Mouse (Mus musculus): ENCODE measurements around the gene Gm45717. TPM values are rescaled to one million over a fixed set of nuclear protein-coding genes. Genes with fewer than 3 reads are reported as not detected.
A peak's percentile ranks its signal among the peaks of the same experiment; 100 is the strongest.

The Gm45717 gene
- polyA plus RNA-seq, 1 experiment from 2014 or later = not detected

- H3K9ac ChIP-seq (ENCODE audit: low read depth, low read length) = peak overlapping the region; percentile 73
- peaks cover 23% of the 10 kb centered on the region for H3K36me3 ChIP-seq (ENCODE audit: control insufficient read depth, insufficient read depth, low read length)
- no peak; the same call in 1 of the 2 replicates for ATAC-seq (ENCODE audit: low FRiP score, low TSS enrichment)
- 54% methylated on average over 9 of the region's 9 CpGs for WGBS
- H3K4me1 ChIP-seq (ENCODE audit: control insufficient read depth, insufficient read depth, low read length) = peaks cover 15% of the 10 kb centered on the region; the same call in 1 of the 2 replicates
- peak overlapping the region; percentile 71 for H3K4me2 ChIP-seq (replicated peaks; ENCODE audit: low read depth, low read length)
- H3K9me3 ChIP-seq (ENCODE audit: control insufficient read depth, low read length) = no peaks in the 10 kb centered on the region
- H3K4me3 ChIP-seq (ENCODE audit: low read length) = peak overlapping the region; percentile 46
- peak overlapping the region; percentile 86 for H3K27ac ChIP-seq (ENCODE audit: low read depth, low read length)
- no peaks in the 10 kb centered on the region for H3K27me3 ChIP-seq (ENCODE audit: control insufficient read depth, insufficient read depth, low read length)
These were observed 13.4 kb downstream of the Gm45717 start for GRCm38 (mm10) chr7:140942341-140942740.

DNA sequence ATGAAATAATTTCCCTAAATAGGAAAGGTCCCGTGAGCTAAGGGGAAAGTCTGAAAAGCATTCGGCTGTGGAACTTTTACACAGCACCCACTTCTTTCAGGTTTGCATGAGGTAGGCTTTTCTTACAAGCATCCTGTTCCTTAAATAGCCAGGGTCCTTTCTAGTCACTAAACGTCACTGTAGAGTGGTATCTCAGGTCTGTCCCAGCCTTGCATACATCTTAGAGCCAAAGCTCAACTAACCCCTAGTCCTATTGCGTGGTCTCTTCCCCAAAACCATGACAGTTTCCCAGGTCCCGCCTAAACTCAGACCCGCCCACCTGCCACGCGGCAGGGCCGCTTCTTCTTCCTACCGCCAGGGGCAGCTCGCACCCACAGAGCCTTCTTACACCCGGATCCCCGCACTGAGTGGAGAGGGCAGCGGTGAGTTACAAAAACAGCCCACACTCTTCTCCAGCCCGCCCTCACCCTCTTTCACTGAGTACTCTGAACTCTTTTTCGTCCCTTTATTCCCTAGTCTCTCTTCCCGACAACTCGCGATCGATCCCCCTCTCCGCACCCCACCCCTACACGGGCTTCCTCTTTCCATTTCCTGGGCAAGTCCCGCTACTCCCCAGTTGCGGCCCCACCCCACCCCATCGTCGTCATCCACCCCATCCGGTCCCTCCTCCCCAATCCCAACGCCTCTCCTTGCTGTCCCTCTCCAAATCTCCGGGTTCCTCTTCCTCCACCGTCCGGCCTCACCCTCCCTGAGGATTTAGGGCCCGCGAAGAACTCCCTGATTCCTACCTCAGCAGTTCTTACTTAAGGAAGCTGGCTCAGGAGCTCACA lies 14.3 kb downstream of the Gm45717 start, which contains the start of gene Pgghg:
Gene Pgghg (plus strand): TSS at position 170 of the 830 bp plus-strand sequence.
- ATAC-seq (ENCODE audit: low FRiP score, low TSS enrichment) = peak; percentile 88
- Histone ChIP-seq H3K4me3 (ENCODE audit: low read length) (peak within 1 kb of the TSS; percentile 46), H3K9ac (ENCODE audit: low read depth, low read length) (peak within 1 kb of the TSS; percentile 73), H3K4me2 (replicated peaks; ENCODE audit: low read depth, low read length) (peak within 1 kb of the TSS; percentile 71), H3K36me3 (ENCODE audit: control insufficient read depth, insufficient read depth, low read length) (peaks cover 16% of the 10 kb centered on the region), H3K9me3 (ENCODE audit: control insufficient read depth, low read length) (no peaks in the 10 kb centered on the region), H3K4me1 (ENCODE audit: control insufficient read depth, insufficient read depth, low read length) (peaks cover 15% of the 10 kb centered on the region; the same call in 1 of the 2 replicates), H3K27me3 (ENCODE audit: control insufficient read depth, insufficient read depth, low read length) (peaks cover 4% of the 10 kb centered on the region; the same call in 1 of the 2 replicates), H3K27ac (ENCODE audit: low read depth, low read length) (peak within 1 kb of the TSS; percentile 86)
- WGBS = 3% methylated on average over 33 of the region's 33 CpGs

DNA sequence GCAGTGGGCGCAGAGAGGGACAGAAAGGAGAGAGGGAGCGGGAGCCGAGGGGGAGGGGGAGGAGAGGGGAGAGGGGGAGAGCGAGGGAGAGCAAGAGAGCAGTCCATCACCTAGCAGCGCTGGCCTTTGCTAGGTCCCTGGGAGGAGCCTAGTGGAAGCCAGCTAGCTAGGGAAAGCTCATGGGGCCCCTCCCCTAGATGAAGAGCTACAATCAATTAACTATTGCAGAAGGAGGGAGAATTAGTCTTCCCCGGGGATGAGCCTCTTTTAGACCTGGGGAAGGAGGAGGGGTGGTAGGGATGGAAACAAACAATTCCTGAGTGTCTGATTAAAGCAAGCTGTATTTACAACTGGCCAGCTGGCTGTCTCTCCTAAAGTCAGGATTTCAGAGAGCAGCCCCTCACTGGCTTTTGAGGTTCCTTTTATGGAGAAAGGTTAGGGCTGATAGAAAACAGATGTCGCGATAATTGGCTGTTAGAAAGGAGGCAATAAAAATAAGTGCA lies 16.0 kb downstream of the Gm45717 start:
- no peaks in the 10 kb centered on the region for H3K9me3 ChIP-seq (ENCODE audit: control insufficient read depth, low read length)
- H3K9ac ChIP-seq (ENCODE audit: low read depth, low read length) = no peak overlapping the region
- peaks cover 13% of the 10 kb centered on the region for H3K27me3 ChIP-seq (ENCODE audit: control insufficient read depth, insufficient read depth, low read length)
- peak; percentile 52 for ATAC-seq (ENCODE audit: low FRiP score, low TSS enrichment)
- peaks cover 15% of the 10 kb centered on the region; the same call in 1 of the 2 replicates for H3K4me1 ChIP-seq (ENCODE audit: control insufficient read depth, insufficient read depth, low read length)
- 8% methylated on average over 7 of the region's 8 CpGs for WGBS
- H3K27ac ChIP-seq (ENCODE audit: low read depth, low read length) = peak overlapping the region; percentile 56; the same call in 1 of the 2 replicates
- no peak overlapping the region; the same call in 1 of the 2 replicates for H3K4me2 ChIP-seq (replicated peaks; ENCODE audit: low read depth, low read length)
- 0 out of 2 replicates have a peak, but pooled peaks cover under 1% of the 10 kb centered on the region for H3K36me3 ChIP-seq (ENCODE audit: control insufficient read depth, insufficient read depth, low read length)
- no peak overlapping the region for H3K4me3 ChIP-seq (ENCODE audit: low read length)

DNA sequence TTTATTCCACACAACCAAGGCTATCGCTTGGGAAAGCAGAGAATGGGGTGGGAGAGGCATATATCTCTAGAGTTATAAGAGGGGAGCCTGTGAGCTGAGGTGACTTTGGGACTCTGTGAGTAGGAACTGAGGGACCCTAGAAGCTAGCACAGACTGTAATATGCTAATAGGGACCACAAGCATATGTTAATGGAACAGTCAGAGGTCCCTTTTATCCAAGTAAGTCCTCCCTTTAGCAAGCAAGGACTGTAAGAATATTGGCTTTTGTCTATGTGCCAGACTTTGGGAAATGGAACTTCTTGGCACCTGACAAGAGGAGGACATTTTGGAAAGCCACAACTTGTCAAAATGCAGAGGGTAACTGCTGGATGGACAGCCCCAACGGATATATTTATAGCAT lies 16.8 kb downstream of the Gm45717 start:
- Histone ChIP-seq H3K36me3 (ENCODE audit: control insufficient read depth, insufficient read depth, low read length) (no peaks in the 10 kb centered on the region), H3K9me3 (ENCODE audit: control insufficient read depth, low read length) (no peaks in the 10 kb centered on the region), H3K27me3 (ENCODE audit: control insufficient read depth, insufficient read depth, low read length) (peaks cover 13% of the 10 kb centered on the region), H3K9ac (ENCODE audit: low read depth, low read length) (no peak overlapping the region), H3K4me3 (ENCODE audit: low read length) (no peak overlapping the region), H3K27ac (ENCODE audit: low read depth, low read length) (0 out of 2 replicates have a peak overlapping the region, but pooled peaks have one; percentile 56), H3K4me2 (replicated peaks; ENCODE audit: low read depth, low read length) (no peak overlapping the region), H3K4me1 (ENCODE audit: control insufficient read depth, insufficient read depth, low read length) (peaks cover 15% of the 10 kb centered on the region; the same call in 1 of the 2 replicates)
- no peak for ATAC-seq (ENCODE audit: low FRiP score, low TSS enrichment)
- WGBS = 38% methylated on average over 2 of the region's 2 CpGs

GRCm38 (mm10) chr7:140938436-140938835 lies 17.3 kb downstream of the Gm45717 start:
- H3K4me1 ChIP-seq (ENCODE audit: control insufficient read depth, insufficient read depth, low read length) = peaks cover 15% of the 10 kb centered on the region; the same call in 1 of the 2 replicates
- no peak overlapping the region for H3K9ac ChIP-seq (ENCODE audit: low read depth, low read length)
- no peak overlapping the region for H3K4me2 ChIP-seq (replicated peaks; ENCODE audit: low read depth, low read length)
- H3K4me3 ChIP-seq (ENCODE audit: low read length) = no peak overlapping the region
- peaks cover 13% of the 10 kb centered on the region for H3K27me3 ChIP-seq (ENCODE audit: control insufficient read depth, insufficient read depth, low read length)
- no peaks in the 10 kb centered on the region for H3K36me3 ChIP-seq (ENCODE audit: control insufficient read depth, insufficient read depth, low read length)
- no peak overlapping the region for H3K27ac ChIP-seq (ENCODE audit: low read depth, low read length)
- 52% methylated on average over 3 of the region's 3 CpGs for WGBS
- ATAC-seq (ENCODE audit: low FRiP score, low TSS enrichment) = no peak
- H3K9me3 ChIP-seq (ENCODE audit: control insufficient read depth, low read length) = no peaks in the 10 kb centered on the region

GRCm38 (mm10) chr7:140927181-140927580 lies 28.6 kb downstream of the Gm45717 start:
- H3K4me2 ChIP-seq (replicated peaks; ENCODE audit: low read depth, low read length) = no peak overlapping the region
- peaks cover 30% of the 10 kb centered on the region for H3K27me3 ChIP-seq (ENCODE audit: control insufficient read depth, insufficient read depth, low read length)
- H3K9ac ChIP-seq (ENCODE audit: low read depth, low read length) = no peak overlapping the region
- H3K27ac ChIP-seq (ENCODE audit: low read depth, low read length) = no peak overlapping the region
- H3K4me3 ChIP-seq (ENCODE audit: low read length) = no peak overlapping the region
- peaks cover 7% of the 10 kb centered on the region for H3K4me1 ChIP-seq (ENCODE audit: control insufficient read depth, insufficient read depth, low read length)
- WGBS = 91% methylated on average over 6 of the region's 6 CpGs
- H3K9me3 ChIP-seq (ENCODE audit: control insufficient read depth, low read length) = no peaks in the 10 kb centered on the region
- no peak for ATAC-seq (ENCODE audit: low FRiP score, low TSS enrichment)
- H3K36me3 ChIP-seq (ENCODE audit: control insufficient read depth, insufficient read depth, low read length) = no peaks in the 10 kb centered on the region

- 17% methylated on average over 30 of the region's 30 CpGs for WGBS
- no peak overlapping the region for H3K27ac ChIP-seq (ENCODE audit: low read depth, low read length)
These were observed 32.5 kb downstream of the Gm45717 start for GRCm38 (mm10) chr7:140923070-140923775.

DNA sequence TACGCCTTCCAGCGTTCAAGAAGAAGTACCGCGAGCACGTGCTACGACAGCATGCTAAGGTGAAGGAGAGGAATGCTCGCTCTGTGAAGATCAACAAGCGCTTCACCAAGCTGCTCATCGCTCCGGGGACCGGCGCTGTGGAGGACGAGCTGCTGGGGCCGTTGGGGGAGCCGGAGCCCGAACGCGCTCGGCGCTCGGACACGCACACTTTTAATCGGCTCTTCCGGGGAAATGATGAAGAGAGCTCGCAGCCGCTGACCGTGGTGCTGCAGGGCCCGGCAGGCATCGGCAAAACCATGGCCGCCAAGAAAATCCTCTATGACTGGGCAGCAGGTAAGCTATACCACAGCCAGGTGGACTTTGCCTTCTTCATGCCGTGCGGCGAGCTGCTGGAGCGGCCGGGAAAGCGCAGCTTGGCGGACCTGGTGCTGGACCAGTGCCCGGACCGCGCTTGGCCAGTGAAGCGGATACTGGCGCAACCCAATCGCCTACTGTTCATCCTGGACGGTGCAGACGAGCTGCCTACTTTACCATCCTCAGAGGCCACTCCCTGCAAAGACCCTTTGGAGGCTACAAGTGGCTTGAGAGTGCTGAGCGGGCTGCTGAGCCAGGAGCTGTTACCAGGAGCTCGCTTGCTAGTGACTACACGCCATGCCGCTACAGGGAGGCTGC lies 33.2 kb downstream of the Gm45717 start:
- Histone ChIP-seq H3K27me3 (ENCODE audit: control insufficient read depth, insufficient read depth, low read length) (peaks cover 51% of the 10 kb centered on the region), H3K27ac (ENCODE audit: low read depth, low read length) (no peak overlapping the region), H3K4me2 (replicated peaks; ENCODE audit: low read depth, low read length) (peak overlapping the region; percentile 58), H3K9ac (ENCODE audit: low read depth, low read length) (no peak overlapping the region), H3K36me3 (ENCODE audit: control insufficient read depth, insufficient read depth, low read length) (no peaks in the 10 kb centered on the region), H3K4me1 (ENCODE audit: control insufficient read depth, insufficient read depth, low read length) (peaks cover 10% of the 10 kb centered on the region), H3K9me3 (ENCODE audit: control insufficient read depth, low read length) (no peaks in the 10 kb centered on the region), H3K4me3 (ENCODE audit: low read length) (peak overlapping the region; percentile 35)
- ATAC-seq (ENCODE audit: low FRiP score, low TSS enrichment) = peak; percentile 91
- under 1% methylated on average over 49 of the region's 49 CpGs for WGBS

More at GRCm38 (mm10) chr7:140923070-140923775, 32.5 kb downstream of the Gm45717 start:
- Histone ChIP-seq H3K4me1 (ENCODE audit: control insufficient read depth, insufficient read depth, low read length) (peaks cover 10% of the 10 kb centered on the region), H3K4me2 (replicated peaks; ENCODE audit: low read depth, low read length) (peak overlapping the region; percentile 58), H3K9me3 (ENCODE audit: control insufficient read depth, low read length) (no peaks in the 10 kb centered on the region), H3K4me3 (ENCODE audit: low read length) (peak overlapping the region; percentile 35), H3K36me3 (ENCODE audit: control insufficient read depth, insufficient read depth, low read length) (no peaks in the 10 kb centered on the region), H3K27me3 (ENCODE audit: control insufficient read depth, insufficient read depth, low read length) (peaks cover 48% of the 10 kb centered on the region), H3K9ac (ENCODE audit: low read depth, low read length) (no peak overlapping the region)
- no peak; the same call in 1 of the 2 replicates for ATAC-seq (ENCODE audit: low FRiP score, low TSS enrichment)
